Mouse (Mus musculus): ENCODE results near the gene Ccdc186. TPM values are rescaled to one million over a fixed set of nuclear protein-coding genes. Genes with fewer than 3 reads are reported as not detected.

Gene Ccdc186
- total RNA-seq (2012; rRNA removed): 16.3 and 16.9 TPM in 2 replicates

DNA sequence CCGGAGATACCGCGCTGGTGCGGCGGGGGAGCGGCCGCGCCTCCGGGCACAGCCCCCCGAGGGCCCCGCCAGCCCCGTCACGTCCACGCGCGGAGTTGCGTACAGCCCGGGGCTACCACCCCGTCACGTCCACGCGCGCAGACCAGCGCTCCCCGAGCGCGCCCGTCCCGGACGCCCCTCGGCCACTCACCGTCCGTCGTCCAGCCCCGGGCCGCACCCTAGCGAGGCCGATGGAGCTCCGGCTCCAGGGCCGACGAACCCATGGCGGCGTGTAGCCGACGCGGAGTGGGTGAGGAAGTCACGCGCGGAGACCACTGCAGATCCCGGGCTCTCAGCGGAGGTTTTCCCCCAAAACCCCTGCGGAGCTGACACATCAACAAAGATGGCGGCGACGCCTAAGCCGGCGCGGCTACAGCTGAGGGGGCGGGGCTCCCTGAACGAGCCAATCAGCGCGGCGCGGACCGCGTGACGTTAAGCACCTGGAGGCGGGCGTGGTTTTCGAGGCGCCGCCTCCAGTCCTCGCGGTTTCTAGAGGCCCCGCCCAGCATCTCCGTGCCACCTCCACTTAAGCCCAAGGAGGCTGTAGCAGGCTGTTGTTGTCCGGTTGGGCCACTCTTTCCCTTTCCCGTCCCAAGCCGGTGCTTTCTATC is at the start of gene Ccdc186:
TSS of gene Ccdc186 (minus strand) at position 393 of the 650 bp plus-strand sequence.
- no peaks in the 10 kb centered on the region for H3K36me3 ChIP-seq (ENCODE audit: control insufficient read depth, insufficient read depth, low read length, poor library complexity, severe bottlenecking)
- no peak within 1 kb of the TSS for H3K27ac ChIP-seq (ENCODE audit: insufficient read depth, low read depth, low read length, poor library complexity, severe bottlenecking)
- H3K4me3 ChIP-seq (ENCODE audit: insufficient read depth in 1 of 2, low read depth in 1 of 2, low read length in 2 of 2, poor library complexity in 1 of 2, severe bottlenecking in 1 of 2): peak within 1 kb of the TSS; percentile 91
- DNase-seq (ENCODE audit: low read depth, low spot score): peak; percentile 92
- peak within 1 kb of the TSS; percentile 96 for H3K9ac ChIP-seq (ENCODE audit: insufficient read depth, low read depth, low read length, poor library complexity, severe bottlenecking)
- H3K4me1 ChIP-seq (ENCODE audit: control insufficient read depth in 2 of 2, insufficient read depth in 2 of 2, low read length in 2 of 2, poor library complexity in 1 of 2): peaks cover 3% of the 10 kb centered on the region in 2 experiments; a peak in 3 of 4 replicates
- in situ Hi-C loops (cut with MboI; ENCODE audit: low sequenced_read_pairs in 2 of 2, unreplicated experiment in 2 of 2): no loop called here
- TF ChIP-seq MAFK (IDR thresholded peaks at IDR 0.05; ENCODE audit: insufficient read depth, low read depth, low read length) (no peak), ZNF384 (IDR thresholded peaks at IDR 0.05; ENCODE audit: low read depth, low read length) (no peak), HCFC1 (IDR thresholded peaks at IDR 0.05; ENCODE audit: borderline replicate concordance, insufficient read depth, low read length) (no peak), CHD2 (IDR thresholded peaks at IDR 0.05; ENCODE audit: low read depth, low read length) (no peak), ZC3H11A (IDR thresholded peaks at IDR 0.05; ENCODE audit: borderline replicate concordance, low read depth, low read length) (no peak)
- no peaks in the 10 kb centered on the region for H3K9me3 ChIP-seq (ENCODE audit: control insufficient read depth, insufficient read depth, low read depth, low read length)

DNA sequence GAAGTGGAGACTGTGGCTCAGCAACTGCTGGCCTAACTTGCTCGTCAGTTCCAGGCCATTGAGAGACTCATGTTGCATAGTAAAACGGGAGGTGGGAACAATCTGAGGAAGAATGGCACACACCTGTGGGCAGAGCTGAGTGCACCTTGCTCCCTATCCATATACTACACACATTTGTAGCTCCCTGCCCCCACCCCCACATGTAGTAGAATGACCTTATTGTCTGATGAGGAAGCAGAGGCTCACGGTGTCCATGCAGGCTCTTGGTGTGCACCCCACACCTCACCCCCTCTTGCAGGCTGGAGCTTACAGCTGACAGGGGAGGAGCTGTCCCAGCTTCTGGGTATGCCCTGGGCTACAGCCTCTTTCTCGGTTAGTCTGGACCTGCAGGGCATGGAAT is 45.7 kb upstream of the Ccdc186 start:
- H3K4me1 ChIP-seq (ENCODE audit: control insufficient read depth in 2 of 2, insufficient read depth in 2 of 2, low read length in 2 of 2, poor library complexity in 1 of 2): no peaks in the 10 kb centered on the region; a peak in 1 of 4 replicates
- in situ Hi-C loops (cut with MboI; ENCODE audit: low sequenced_read_pairs in 2 of 2, unreplicated experiment in 2 of 2): no loop called here
- TF ChIP-seq MAFK (IDR thresholded peaks at IDR 0.05; ENCODE audit: insufficient read depth, low read depth, low read length): no peak
- TF ChIP-seq ZC3H11A (IDR thresholded peaks at IDR 0.05; ENCODE audit: borderline replicate concordance, low read depth, low read length): no peak
- TF ChIP-seq CHD2 (IDR thresholded peaks at IDR 0.05; ENCODE audit: low read depth, low read length): no peak
- no peak for TF ChIP-seq ZNF384 (IDR thresholded peaks at IDR 0.05; ENCODE audit: low read depth, low read length)
- no peak for TF ChIP-seq HCFC1 (IDR thresholded peaks at IDR 0.05; ENCODE audit: borderline replicate concordance, insufficient read depth, low read length)
- H3K9ac ChIP-seq (ENCODE audit: insufficient read depth, low read depth, low read length, poor library complexity, severe bottlenecking): no peak overlapping the region
- H3K4me3 ChIP-seq (ENCODE audit: insufficient read depth in 1 of 2, low read depth in 1 of 2, low read length in 2 of 2, poor library complexity in 1 of 2, severe bottlenecking in 1 of 2): no peak overlapping the region
- DNase-seq (ENCODE audit: low read depth, low spot score): no peak
- no peak overlapping the region for H3K27ac ChIP-seq (ENCODE audit: insufficient read depth, low read depth, low read length, poor library complexity, severe bottlenecking)
- H3K36me3 ChIP-seq (ENCODE audit: control insufficient read depth, insufficient read depth, low read length, poor library complexity, severe bottlenecking): no peaks in the 10 kb centered on the region
- no peaks in the 10 kb centered on the region for H3K9me3 ChIP-seq (ENCODE audit: control insufficient read depth, insufficient read depth, low read depth, low read length)

DNA sequence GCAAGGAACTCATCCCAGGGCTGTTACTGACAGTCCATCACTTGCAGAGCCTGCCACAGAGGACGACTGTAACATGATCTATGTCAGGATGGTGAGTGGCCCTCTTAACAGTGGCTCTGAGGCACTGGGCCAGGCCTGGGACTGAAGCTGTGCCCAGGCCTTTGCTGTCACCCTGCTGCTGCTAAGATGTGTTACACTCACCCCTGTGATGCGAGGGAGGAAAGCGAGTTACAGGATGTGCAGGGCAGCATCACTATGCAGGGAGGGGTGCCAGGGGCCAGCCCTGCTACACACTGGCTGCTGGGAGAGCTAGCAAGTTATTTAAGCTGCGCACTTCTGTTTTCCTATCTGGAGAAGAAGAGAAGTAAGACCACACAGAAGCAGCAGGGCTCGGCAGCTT is 34.5 kb upstream of the Ccdc186 start:
- TF ChIP-seq ZNF384 (IDR thresholded peaks at IDR 0.05; ENCODE audit: low read depth, low read length): no peak
- Histone ChIP-seq H3K36me3 (ENCODE audit: control insufficient read depth, insufficient read depth, low read length, poor library complexity, severe bottlenecking) (no peaks in the 10 kb centered on the region), H3K9me3 (ENCODE audit: control insufficient read depth, insufficient read depth, low read depth, low read length) (no peaks in the 10 kb centered on the region), H3K27ac (ENCODE audit: insufficient read depth, low read depth, low read length, poor library complexity, severe bottlenecking) (no peak overlapping the region), H3K9ac (ENCODE audit: insufficient read depth, low read depth, low read length, poor library complexity, severe bottlenecking) (no peak overlapping the region), H3K4me3 (ENCODE audit: insufficient read depth in 1 of 2, low read depth in 1 of 2, low read length in 2 of 2, poor library complexity in 1 of 2, severe bottlenecking in 1 of 2) (no peak overlapping the region), H3K4me1 (ENCODE audit: control insufficient read depth in 2 of 2, insufficient read depth in 2 of 2, low read length in 2 of 2, poor library complexity in 1 of 2) (no peaks in the 10 kb centered on the region)
- in situ Hi-C loops (cut with MboI; ENCODE audit: low sequenced_read_pairs in 2 of 2, unreplicated experiment in 2 of 2): no loop called here
- no peak for DNase-seq (ENCODE audit: low read depth, low spot score)

DNA sequence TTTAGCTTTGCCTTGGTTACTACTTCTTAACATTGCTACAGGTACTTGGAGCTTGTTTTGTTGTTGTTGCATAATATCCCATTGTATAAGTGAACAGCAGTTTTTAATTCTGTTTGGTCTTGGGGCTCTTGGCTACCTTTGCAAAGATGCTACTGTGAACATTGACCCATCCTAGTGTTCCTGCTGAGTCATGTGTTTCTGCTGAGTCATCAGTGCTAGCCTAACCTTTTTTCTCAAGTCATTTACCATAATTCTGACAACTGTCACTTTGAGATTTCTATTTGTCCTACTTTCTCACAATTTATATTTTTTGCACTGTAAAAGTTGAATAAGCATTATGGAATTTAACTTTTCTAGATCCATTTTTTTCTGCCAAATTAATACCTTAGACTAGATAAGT is 30.6 kb upstream of the Ccdc186 start:
- in situ Hi-C loops (cut with MboI; ENCODE audit: low sequenced_read_pairs in 2 of 2, unreplicated experiment in 2 of 2): no loop called here
- no peak for DNase-seq (ENCODE audit: low read depth, low spot score)
- Histone ChIP-seq H3K4me1 (ENCODE audit: control insufficient read depth in 2 of 2, insufficient read depth in 2 of 2, low read length in 2 of 2, poor library complexity in 1 of 2) (no peaks in the 10 kb centered on the region), H3K9ac (ENCODE audit: insufficient read depth, low read depth, low read length, poor library complexity, severe bottlenecking) (no peak overlapping the region), H3K27ac (ENCODE audit: insufficient read depth, low read depth, low read length, poor library complexity, severe bottlenecking) (no peak overlapping the region), H3K9me3 (ENCODE audit: control insufficient read depth, insufficient read depth, low read depth, low read length) (no peaks in the 10 kb centered on the region), H3K36me3 (ENCODE audit: control insufficient read depth, insufficient read depth, low read length, poor library complexity, severe bottlenecking) (no peaks in the 10 kb centered on the region), H3K4me3 (ENCODE audit: insufficient read depth in 1 of 2, low read depth in 1 of 2, low read length in 2 of 2, poor library complexity in 1 of 2, severe bottlenecking in 1 of 2) (no peak overlapping the region)
- peak; percentile 90 for TF ChIP-seq MAFK (IDR thresholded peaks at IDR 0.05; ENCODE audit: insufficient read depth, low read depth, low read length)
- TF ChIP-seq HCFC1 (IDR thresholded peaks at IDR 0.05; ENCODE audit: borderline replicate concordance, insufficient read depth, low read length): no peak

DNA sequence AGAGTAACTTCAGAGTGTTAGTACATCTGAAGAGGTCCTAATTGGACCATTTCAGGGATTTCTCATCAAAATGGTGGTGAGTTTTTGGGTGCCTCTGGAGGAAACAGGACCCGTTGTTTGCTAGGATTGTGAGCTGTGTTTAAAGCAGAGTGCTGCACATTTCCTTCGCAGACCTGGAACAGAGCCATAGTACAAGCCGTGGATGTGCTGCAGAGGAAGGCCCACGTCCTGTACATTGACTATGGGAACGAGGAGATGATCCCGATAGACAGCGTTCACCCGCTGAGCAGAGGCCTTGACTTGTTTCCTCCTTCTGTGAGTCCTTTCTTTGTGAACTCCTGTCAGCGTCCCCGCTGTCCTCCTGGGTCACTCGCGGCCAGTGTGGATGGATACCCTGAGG is 21.0 kb upstream of the Ccdc186 start:
- H3K27ac ChIP-seq (ENCODE audit: insufficient read depth, low read depth, low read length, poor library complexity, severe bottlenecking): no peak overlapping the region
- no peaks in the 10 kb centered on the region for H3K9me3 ChIP-seq (ENCODE audit: control insufficient read depth, insufficient read depth, low read depth, low read length)
- no peaks in the 10 kb centered on the region for H3K36me3 ChIP-seq (ENCODE audit: control insufficient read depth, insufficient read depth, low read length, poor library complexity, severe bottlenecking)
- in situ Hi-C loops (cut with MboI; ENCODE audit: low sequenced_read_pairs in 2 of 2, unreplicated experiment in 2 of 2): no loop called here
- H3K4me3 ChIP-seq (ENCODE audit: insufficient read depth in 1 of 2, low read depth in 1 of 2, low read length in 2 of 2, poor library complexity in 1 of 2, severe bottlenecking in 1 of 2): no peak overlapping the region
- TF ChIP-seq HCFC1 (IDR thresholded peaks at IDR 0.05; ENCODE audit: borderline replicate concordance, insufficient read depth, low read length): no peak
- no peak for TF ChIP-seq MAFK (IDR thresholded peaks at IDR 0.05; ENCODE audit: insufficient read depth, low read depth, low read length)
- no peak for TF ChIP-seq ZNF384 (IDR thresholded peaks at IDR 0.05; ENCODE audit: low read depth, low read length)
- no peak for TF ChIP-seq ZC3H11A (IDR thresholded peaks at IDR 0.05; ENCODE audit: borderline replicate concordance, low read depth, low read length)
- TF ChIP-seq CHD2 (IDR thresholded peaks at IDR 0.05; ENCODE audit: low read depth, low read length): no peak
- no peak for DNase-seq (ENCODE audit: low read depth, low spot score)
- peaks cover 0 to 2% of the 10 kb centered on the region in 2 experiments; a peak in 1 of 4 replicates for H3K4me1 ChIP-seq (ENCODE audit: control insufficient read depth in 2 of 2, insufficient read depth in 2 of 2, low read length in 2 of 2, poor library complexity in 1 of 2)
- H3K9ac ChIP-seq (ENCODE audit: insufficient read depth, low read depth, low read length, poor library complexity, severe bottlenecking): no peak overlapping the region
